Mouse (Mus musculus) embryonic fibroblast, embryonic 13.5 days (primary cell): ENCODE measurements around the gene Cct8. TPM values are rescaled to one million over a fixed set of nuclear protein-coding genes. Genes with fewer than 3 reads are reported as not detected.

ENCODE experiments used
- H3K27ac ChIP-seq: 2 replicates; pipeline ENCODE4 v1.5.1; 2012; ENCODE audit warnings: low read length, control low read depth, inconsistent platforms; ENCODE audit not compliant: insufficient read depth
- H3K4me1 ChIP-seq: 2 replicates; pipeline ENCODE4 v1.6.1; 2011; ENCODE audit warnings: low read length; ENCODE audit not compliant: control insufficient read depth, insufficient read depth
- H3K4me3 ChIP-seq: 2 replicates; pipeline ENCODE4 v1.5.1; 2011; ENCODE audit warnings: mild to moderate bottlenecking, control low read depth, low read length; ENCODE audit not compliant: insufficient read depth
- CTCF ChIP-seq: IDR thresholded peaks from 2 replicates; pipeline ENCODE4 v1.5.1; 2011; ENCODE audit warnings: mild to moderate bottlenecking, control low read depth, low read length, moderate library complexity, borderline replicate concordance; ENCODE audit not compliant: insufficient read depth
- POLR2A ChIP-seq: IDR thresholded peaks from 2 replicates; pipeline ENCODE4 v1.6.1; 2011; ENCODE audit warnings: low read depth, mild to moderate bottlenecking, control low read depth, low read length, moderate library complexity
- polyA plus RNA-seq: library from polyadenylated mRNA; stranded (reverse); fragments of >200 nt; gene quantifications from 2 replicates; pipeline ENCODE4 v1.2.4, GENCODE M21; 2011; ENCODE audit warnings: low read depth; ENCODE audit not compliant: missing spikeins, insufficient read length

Cct8 gene
- 356 and 432 TPM in 2 replicates for polyA plus RNA-seq

DNA sequence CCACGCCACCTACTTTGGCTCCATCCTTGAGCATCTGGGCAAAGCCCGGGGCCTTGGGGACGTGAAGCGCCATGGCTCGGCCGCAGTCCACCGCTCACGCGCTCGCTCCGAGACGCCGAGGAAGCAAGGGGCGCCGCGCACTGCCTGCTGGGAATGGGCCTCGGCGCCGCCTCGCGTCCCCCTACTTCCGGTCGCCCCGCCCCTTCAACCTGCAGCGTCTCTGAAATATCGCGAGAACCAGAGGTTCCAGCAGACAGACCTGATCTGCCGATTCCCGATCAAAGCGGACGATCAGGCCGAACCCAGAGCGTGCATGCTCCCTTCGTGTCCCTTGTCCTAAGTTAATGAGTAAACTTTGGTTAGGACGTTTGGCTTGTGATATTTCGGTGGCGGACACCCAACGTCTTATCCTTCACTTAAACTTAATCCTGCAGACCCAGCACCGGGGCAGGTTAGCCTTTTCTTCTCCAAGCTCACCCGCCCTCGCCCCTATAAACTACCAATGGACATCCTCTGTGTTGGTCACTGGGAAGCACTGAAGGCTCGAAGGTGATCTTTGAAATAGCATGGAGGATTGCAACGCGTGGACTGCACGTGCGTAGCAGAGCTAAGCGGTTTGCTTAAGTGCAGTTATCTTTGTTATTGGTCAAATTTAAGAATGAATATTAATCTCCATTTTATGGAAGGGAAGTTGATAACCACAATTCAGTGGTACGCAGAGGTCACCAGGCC is at the start of gene Cct8:
Gene Cct8 (minus strand): TSS at position 158 of the 732 bp plus-strand sequence.
- peak within 1 kb of the TSS; percentile 93 for H3K4me3 ChIP-seq
- 0 out of 2 replicates have a peak, but pooled peaks cover 3% of the 10 kb centered on the region for H3K4me1 ChIP-seq
- peak within 1 kb of the TSS; percentile 52 for H3K27ac ChIP-seq
- TF ChIP-seq CTCF = no peak
- TF ChIP-seq POLR2A = peak; percentile 94

DNA sequence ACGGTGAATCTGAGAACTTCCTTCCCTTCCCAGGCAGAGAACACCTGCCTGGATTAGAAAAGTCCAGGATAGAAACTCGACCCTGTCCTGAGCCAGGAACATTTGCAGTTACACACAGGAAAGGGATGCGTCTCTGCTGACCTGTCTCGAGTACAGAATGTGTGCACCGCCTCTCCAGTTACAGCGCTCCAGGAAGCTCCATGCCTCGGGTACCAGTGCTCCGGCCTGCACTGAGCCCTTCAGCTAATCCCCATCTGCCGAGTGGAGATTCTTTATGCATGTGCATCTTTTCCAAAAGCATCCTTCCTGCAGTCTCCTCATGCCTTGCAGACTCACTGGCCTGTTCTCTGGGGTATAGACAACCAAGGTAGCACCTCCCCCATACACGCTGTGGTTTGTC is 33.1 kb upstream of the Cct8 start:
- TF ChIP-seq CTCF (no peak), POLR2A (no peak)
- no peaks in the 10 kb centered on the region; the same call in 1 of the 2 replicates for H3K4me1 ChIP-seq
- no peak overlapping the region for H3K4me3 ChIP-seq
- H3K27ac ChIP-seq = no peak overlapping the region

DNA sequence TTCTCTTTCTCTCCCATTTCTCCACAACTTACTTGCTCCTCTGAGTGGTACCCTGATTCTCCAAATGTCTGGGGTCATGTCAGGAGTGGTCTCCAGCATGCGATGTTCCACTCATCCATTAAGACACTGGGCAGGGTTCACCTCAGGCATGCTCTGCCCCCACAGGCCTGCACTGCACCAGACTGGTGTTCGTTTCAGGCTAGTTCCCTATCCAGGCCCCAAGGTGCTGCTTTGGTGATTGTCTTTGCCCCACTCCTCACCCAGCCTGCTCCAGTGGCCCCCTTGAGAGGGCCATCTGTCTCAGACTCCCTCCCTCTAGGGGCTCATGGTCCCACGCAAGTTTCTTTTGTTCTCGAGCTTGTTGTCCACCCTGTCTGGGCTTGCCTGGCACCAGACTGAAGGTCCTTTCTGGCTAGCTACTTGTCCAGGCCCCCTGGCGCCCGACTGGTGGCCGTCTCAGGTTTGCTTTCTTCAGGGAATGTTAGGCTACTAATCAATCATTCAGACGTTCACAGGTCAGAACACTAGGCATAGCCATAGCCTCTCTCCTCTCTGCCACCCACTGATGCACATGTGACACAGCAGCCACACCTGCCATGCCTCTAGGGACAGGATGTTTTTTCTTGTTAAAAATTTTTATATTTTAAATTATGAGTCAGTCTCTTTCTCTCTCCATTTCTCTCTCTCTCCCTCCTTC is 32.0 kb upstream of the Cct8 start:
- TF ChIP-seq CTCF = no peak
- no peak overlapping the region for H3K27ac ChIP-seq
- no peak overlapping the region for H3K4me3 ChIP-seq
- no peaks in the 10 kb centered on the region; the same call in 1 of the 2 replicates for H3K4me1 ChIP-seq

DNA sequence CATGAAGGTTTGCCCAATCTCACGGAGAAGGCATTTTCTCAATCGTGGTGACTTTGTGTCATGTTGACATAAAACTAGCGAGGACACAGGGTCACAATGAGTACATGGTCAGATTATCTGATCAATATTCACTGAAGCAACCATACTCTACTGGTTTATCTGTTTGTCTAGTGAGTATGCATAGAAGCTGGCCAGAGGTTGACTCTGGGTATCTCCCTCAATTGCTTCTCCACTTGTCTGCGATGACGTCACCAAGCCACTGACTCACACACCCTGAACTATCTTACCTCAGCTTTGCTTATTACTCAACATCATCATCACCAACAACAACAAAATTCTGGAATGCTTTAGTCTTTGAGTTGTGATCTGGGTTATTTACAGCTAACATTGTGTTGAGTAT is 28.6 kb upstream of the Cct8 start:
- TF ChIP-seq POLR2A = no peak
- no peak for TF ChIP-seq CTCF
- Histone ChIP-seq H3K4me1 (no peaks in the 10 kb centered on the region; the same call in 1 of the 2 replicates), H3K27ac (no peak overlapping the region), H3K4me3 (no peak overlapping the region)

DNA sequence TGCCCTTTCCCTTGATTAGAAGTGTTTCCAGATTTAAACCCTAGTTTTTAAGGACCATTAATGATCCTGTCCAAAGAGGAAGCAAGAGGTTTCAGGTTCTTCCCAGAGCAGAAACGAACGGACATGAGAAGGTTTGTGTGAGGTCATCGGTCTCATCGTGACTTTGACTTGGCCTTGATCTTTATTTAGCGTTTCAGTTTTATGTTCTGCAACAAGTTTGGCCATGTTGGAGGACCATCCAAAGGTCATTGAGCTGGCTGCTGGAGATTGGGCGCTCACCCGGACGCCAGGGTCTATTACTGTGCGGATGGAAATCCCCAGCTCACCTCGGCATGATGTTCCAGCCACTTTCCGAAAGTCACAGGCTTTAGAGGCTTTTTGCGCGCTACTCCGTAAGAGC is 16.7 kb upstream of the Cct8 start:
- H3K4me3 ChIP-seq = no peak overlapping the region
- H3K4me1 ChIP-seq = no peaks in the 10 kb centered on the region
- TF ChIP-seq CTCF (no peak), POLR2A (no peak)
- H3K27ac ChIP-seq = no peak overlapping the region

DNA sequence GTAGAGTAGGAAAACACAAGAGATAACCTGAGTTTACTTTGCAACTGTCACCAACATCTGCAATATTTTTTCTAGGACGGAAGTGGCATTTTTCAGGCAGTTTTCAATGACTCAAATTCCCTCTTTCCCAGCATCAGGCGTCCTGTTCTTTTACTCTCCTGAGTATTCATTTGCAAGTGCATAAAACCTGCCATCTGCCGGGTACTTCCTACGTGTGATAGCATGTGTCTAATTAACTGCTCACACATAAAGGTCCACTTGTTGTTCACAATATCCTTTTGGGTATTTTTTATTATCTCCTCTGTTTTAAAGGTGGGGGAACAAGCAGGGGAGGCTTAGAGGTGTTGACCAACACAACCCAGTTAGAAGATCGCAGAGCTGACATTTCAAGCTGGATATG is 16.0 kb upstream of the Cct8 start:
- H3K4me3 ChIP-seq = no peak overlapping the region
- TF ChIP-seq POLR2A (no peak), CTCF (no peak)
- H3K27ac ChIP-seq = no peak overlapping the region

DNA sequence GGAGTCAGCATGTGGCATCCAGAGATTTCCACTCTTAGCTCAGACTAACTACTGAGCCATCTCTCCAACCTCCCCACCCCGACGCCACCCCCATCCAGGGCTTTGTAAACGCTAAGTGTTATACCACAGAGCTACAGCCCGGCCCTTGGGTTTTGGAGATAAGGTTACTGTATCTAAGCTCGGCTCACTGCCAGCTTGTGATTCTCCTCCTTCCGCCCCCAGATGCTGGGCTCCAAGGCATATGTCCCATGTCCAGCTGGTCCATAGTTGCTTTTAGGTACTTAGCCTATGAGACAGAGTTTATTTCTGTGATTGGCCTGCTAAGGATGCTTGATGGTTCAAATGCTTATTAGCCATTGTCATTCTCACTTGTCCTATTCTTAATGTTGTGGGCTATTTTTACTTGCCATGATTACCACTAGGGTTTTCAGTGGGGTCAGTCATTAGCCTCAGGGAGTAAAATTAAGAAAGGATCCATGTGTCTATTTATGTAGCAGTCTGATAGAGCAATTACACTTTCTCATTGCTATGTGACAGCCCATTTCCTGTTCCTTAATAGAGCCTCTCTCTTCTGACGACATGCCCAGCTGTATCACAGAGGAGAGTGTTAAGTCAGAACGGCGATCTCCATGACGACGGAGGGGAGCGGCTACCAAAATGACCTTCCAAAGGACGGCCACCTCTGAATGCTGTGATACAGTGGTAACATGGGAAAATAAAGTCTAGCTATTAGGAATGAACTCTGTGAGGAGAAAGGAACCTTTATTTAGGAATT is 5.8 kb upstream of the Cct8 start:
- Histone ChIP-seq H3K4me1 (0 out of 2 replicates have a peak, but pooled peaks cover 2% of the 10 kb centered on the region), H3K27ac (0 out of 2 replicates have a peak overlapping the region, but pooled peaks have one; percentile 10), H3K4me3 (no peak overlapping the region)
- TF ChIP-seq POLR2A = no peak
- no peak for TF ChIP-seq CTCF

More for the DNA sequence above, 16.0 kb upstream of the Cct8 start:
- H3K4me1 ChIP-seq = no peaks in the 10 kb centered on the region

DNA sequence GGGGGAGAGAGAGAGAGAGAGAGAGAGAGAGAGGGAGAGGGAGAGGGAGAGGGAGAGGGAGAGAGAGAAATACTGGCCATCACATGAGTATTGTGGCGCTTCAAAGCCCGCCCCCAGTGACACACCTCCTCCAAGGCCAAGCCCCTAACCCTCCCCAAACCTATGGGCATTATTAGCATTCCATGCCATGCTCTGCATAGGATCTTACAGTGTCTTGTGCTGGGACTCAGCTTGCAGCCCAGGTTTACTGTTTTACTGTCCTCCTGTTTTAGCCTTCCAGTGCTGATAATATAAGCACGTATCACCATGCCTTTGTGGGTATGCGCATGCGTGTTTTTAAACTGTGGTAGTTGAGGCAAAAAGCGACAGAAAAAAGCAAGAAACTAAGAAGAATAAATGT is 3.9 kb upstream of the Cct8 start:
- Histone ChIP-seq H3K27ac (no peak overlapping the region), H3K4me1 (0 out of 2 replicates have a peak, but pooled peaks cover 2% of the 10 kb centered on the region), H3K4me3 (no peak overlapping the region)
- TF ChIP-seq CTCF (no peak), POLR2A (no peak)

DNA sequence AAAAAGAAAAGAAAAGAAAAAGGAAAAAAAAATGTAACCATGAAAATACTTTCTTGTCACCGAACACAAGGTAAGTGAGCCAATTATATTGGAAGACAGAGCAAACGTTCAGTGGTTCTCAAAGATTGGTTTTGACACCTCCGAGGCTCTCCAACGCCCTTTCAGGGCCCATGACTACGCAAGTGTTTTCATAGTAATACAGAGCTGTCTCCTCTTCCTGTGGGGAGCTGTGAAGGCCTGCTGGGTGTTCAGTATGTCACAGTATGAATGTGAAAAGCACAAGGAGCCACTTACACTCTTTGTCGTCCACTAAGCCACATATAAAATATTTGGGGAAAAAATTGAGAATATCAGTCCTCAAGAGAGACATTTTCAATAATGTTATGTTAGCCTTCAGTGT is 1.5 kb upstream of the Cct8 start:
- Histone ChIP-seq H3K27ac (no peak overlapping the region), H3K4me1 (0 out of 2 replicates have a peak, but pooled peaks cover 5% of the 10 kb centered on the region), H3K4me3 (no peak overlapping the region)
- TF ChIP-seq POLR2A (no peak), CTCF (no peak)
